Mouse (Mus musculus) neural tube, embryonic 15.5 days (tissue): ENCODE results near the gene Mettl16. TPM values are rescaled to one million over a fixed set of nuclear protein-coding genes. Genes with fewer than 3 reads are reported as not detected.

Source experiments
- ATAC-seq: fragments of 200-750 bp; cut with Nextera tagmentation; 2 replicates; pipeline ENCODE4 v1.8.0; 2017; ENCODE audit warnings: mild to moderate bottlenecking, moderate TSS enrichment, moderate library complexity; ENCODE audit not compliant: low FRiP score
- H3K27ac ChIP-seq: fragments of 300-500 bp; sonication (generic); replicated peaks from 2 replicates; pipeline ENCODE4 v1.5.1; 2015; ENCODE audit warnings: mild to moderate bottlenecking, inconsistent platforms
- H3K27me3 ChIP-seq: fragments of 300-500 bp; sonication (generic); replicated peaks from 2 replicates; pipeline ENCODE4 v1.6.1; 2015; ENCODE audit warnings: inconsistent platforms
- H3K36me3 ChIP-seq: fragments of 300-500 bp; sonication (generic); 2 replicates; pipeline ENCODE4 v1.6.1; 2015; ENCODE audit warnings: inconsistent platforms
- H3K4me1 ChIP-seq: fragments of 300-500 bp; sonication (generic); 2 replicates; pipeline ENCODE4 v1.6.1; 2015; ENCODE audit warnings: inconsistent platforms
- H3K4me2 ChIP-seq: fragments of 300-500 bp; sonication (generic); 2 replicates; pipeline ENCODE4 v1.6.1; 2015; ENCODE audit warnings: inconsistent platforms, mild to moderate bottlenecking, moderate library complexity
- H3K4me3 ChIP-seq: fragments of 300-500 bp; sonication (generic); replicated peaks from 2 replicates; pipeline ENCODE4 v1.5.1; 2015; ENCODE audit warnings: mild to moderate bottlenecking, inconsistent platforms
- H3K9ac ChIP-seq: fragments of 300-500 bp; sonication (generic); replicated peaks from 2 replicates; pipeline ENCODE4 v1.6.1; 2015; ENCODE audit warnings: mild to moderate bottlenecking, inconsistent platforms
- H3K9me3 ChIP-seq: fragments of 300-500 bp; sonication (generic); replicated peaks from 2 replicates; pipeline ENCODE4 v1.6.1; 2016; ENCODE audit warnings: inconsistent platforms
- WGBS: fragments of 180-500 bp; shearing (Covaris S2); methylation state at CpG from one replicate; pipeline ENCODE4 v1.1.7; 2015; ENCODE audit warnings: mixed read lengths; 5-methylcytosine and 5-hydroxymethylcytosine counted together
- microRNA-seq: library from miRNA; unstranded; fragments of <30 nt; microRNA quantifications from one replicate; pipeline ENCODE4, GENCODE M21; 2017
- polyA plus RNA-seq: library from polyadenylated mRNA; unstranded; fragments of >200 nt; fragmentation: Nextera tagmentation; extraction: Ambion mirVana; gene quantifications from 2 replicates; pipeline ENCODE4 v1.2.1, GENCODE M21; 2015

Mettl16 gene
- polyA plus RNA-seq, 1 experiment from 2014 or later = 45.5 TPM

GRCm38 (mm10) chr11:74865252-74865651, 94.6 kb downstream of the Mettl16 start:
- no peak overlapping the region for H3K27ac ChIP-seq
- no peaks in the 10 kb centered on the region for H3K27me3 ChIP-seq
- H3K9ac ChIP-seq = no peak overlapping the region
- H3K9me3 ChIP-seq = no peaks in the 10 kb centered on the region
- H3K4me1 ChIP-seq = peaks cover 20% of the 10 kb centered on the region
- H3K4me2 ChIP-seq = no peak overlapping the region
- 84% methylated on average over 9 of the region's 9 CpGs for WGBS
- peaks cover 65% of the 10 kb centered on the region for H3K36me3 ChIP-seq
- no peak overlapping the region for H3K4me3 ChIP-seq
- no peak for ATAC-seq

GRCm38 (mm10) chr11:74866640-74867039, 96.0 kb downstream of the Mettl16 start:
- Histone ChIP-seq H3K4me1 (peaks cover 32% of the 10 kb centered on the region), H3K27ac (no peak overlapping the region), H3K9ac (no peak overlapping the region), H3K9me3 (no peaks in the 10 kb centered on the region), H3K4me3 (no peak overlapping the region), H3K27me3 (no peaks in the 10 kb centered on the region), H3K4me2 (no peak overlapping the region), H3K36me3 (peaks cover 55% of the 10 kb centered on the region)
- WGBS = 82% methylated on average over 4 of the region's 4 CpGs
- ATAC-seq = no peak

- H3K9ac ChIP-seq = no peak overlapping the region
- H3K36me3 ChIP-seq = peaks cover 49% of the 10 kb centered on the region
- no peaks in the 10 kb centered on the region for H3K9me3 ChIP-seq
- no peak overlapping the region for H3K4me2 ChIP-seq
- no peak overlapping the region for H3K4me3 ChIP-seq
- ATAC-seq = no peak
- H3K27ac ChIP-seq = no peak overlapping the region
- 88% methylated on average over 2 of the region's 2 CpGs for WGBS
- peaks cover 37% of the 10 kb centered on the region for H3K4me1 ChIP-seq
- H3K27me3 ChIP-seq = no peaks in the 10 kb centered on the region
Observed at GRCm38 (mm10) chr11:74867181-74867580, 96.6 kb downstream of the Mettl16 start.

GRCm38 (mm10) chr11:74868046-74868760, 97.6 kb downstream of the Mettl16 start:
- no peak for ATAC-seq
- H3K36me3 ChIP-seq = peaks cover 40% of the 10 kb centered on the region
- H3K27ac ChIP-seq = no peak overlapping the region
- WGBS = 92% methylated on average over 13 of the region's 13 CpGs
- H3K4me3 ChIP-seq = no peak overlapping the region
- H3K27me3 ChIP-seq = no peaks in the 10 kb centered on the region
- peaks cover 37% of the 10 kb centered on the region for H3K4me1 ChIP-seq
- H3K9ac ChIP-seq = no peak overlapping the region
- no peaks in the 10 kb centered on the region for H3K9me3 ChIP-seq
- H3K4me2 ChIP-seq = no peak overlapping the region

- H3K36me3 ChIP-seq = peaks cover 29% of the 10 kb centered on the region
- H3K4me2 ChIP-seq = peak overlapping the region; percentile 7; the same call in 1 of the 2 replicates
- peaks cover 42% of the 10 kb centered on the region for H3K4me1 ChIP-seq
- WGBS = 49% methylated on average over 6 of the region's 6 CpGs
- no peaks in the 10 kb centered on the region for H3K27me3 ChIP-seq
- peak; percentile 38 for ATAC-seq
- H3K27ac ChIP-seq = peak overlapping the region; percentile 63
- no peaks in the 10 kb centered on the region for H3K9me3 ChIP-seq
- H3K9ac ChIP-seq = no peak overlapping the region
- H3K4me3 ChIP-seq = no peak overlapping the region
Observed at GRCm38 (mm10) chr11:74869603-74870002, 99.0 kb downstream of the Mettl16 start.

GRCm38 (mm10) chr11:74870544-74870943, 99.9 kb downstream of the Mettl16 start:
- peaks cover 20% of the 10 kb centered on the region for H3K36me3 ChIP-seq

GRCm38 (mm10) chr11:74870991-74871622, 100.5 kb downstream of the Mettl16 start:
- WGBS = 12% methylated on average over 12 of the region's 12 CpGs
- Histone ChIP-seq H3K27me3 (no peaks in the 10 kb centered on the region), H3K4me2 (0 out of 2 replicates have a peak overlapping the region, but pooled peaks have one; percentile 9), H3K36me3 (peaks cover 20% of the 10 kb centered on the region), H3K9me3 (no peaks in the 10 kb centered on the region), H3K9ac (no peak overlapping the region), H3K4me3 (no peak overlapping the region), H3K27ac (peak overlapping the region; percentile 23), H3K4me1 (peaks cover 51% of the 10 kb centered on the region)
- no peak for ATAC-seq

More at GRCm38 (mm10) chr11:74870544-74870943, 99.9 kb downstream of the Mettl16 start:
- Histone ChIP-seq H3K4me2 (no peak overlapping the region), H3K27ac (peak overlapping the region; percentile 23), H3K4me1 (peaks cover 47% of the 10 kb centered on the region), H3K9me3 (no peaks in the 10 kb centered on the region), H3K4me3 (no peak overlapping the region), H3K27me3 (no peaks in the 10 kb centered on the region), H3K9ac (no peak overlapping the region)
- ATAC-seq = no peak
- 67% methylated on average over 4 of the region's 4 CpGs for whole genome bisulfite sequencing

- Histone ChIP-seq H3K9me3 (no peaks in the 10 kb centered on the region), H3K9ac (no peak overlapping the region), H3K4me2 (no peak overlapping the region), H3K4me3 (no peak overlapping the region), H3K27me3 (no peaks in the 10 kb centered on the region), H3K27ac (no peak overlapping the region), H3K4me1 (peaks cover 56% of the 10 kb centered on the region), H3K36me3 (no peaks in the 10 kb centered on the region)
- 67% methylated on average over 3 of the region's 3 CpGs for WGBS
- no peak for ATAC-seq
Observed at GRCm38 (mm10) chr11:74874630-74875029, 104.0 kb downstream of the Mettl16 start.

GRCm38 (mm10) chr11:74876801-74877200, 106.2 kb downstream of the Mettl16 start:
- Histone ChIP-seq H3K36me3 (no peaks in the 10 kb centered on the region), H3K9me3 (no peaks in the 10 kb centered on the region), H3K9ac (no peak overlapping the region; the same call in 1 of the 2 replicates), H3K4me3 (peak overlapping the region; percentile 23), H3K27ac (peak overlapping the region; percentile 84), H3K27me3 (no peaks in the 10 kb centered on the region), H3K4me2 (peak overlapping the region; percentile 46), H3K4me1 (peaks cover 38% of the 10 kb centered on the region)
- ATAC-seq = peak; percentile 78
- 3% methylated on average over 9 of the region's 9 CpGs for WGBS

Small RNA genes within 50 kb of the gene (microRNA-seq; reads per million reads assigned to microRNA genes)
- 0.69 reads per million for gene Mir6926

Other genes starting within 250 kb of the Mettl16 start
- gene Rap1gap2, start 159.9 kb upstream of the Mettl16 start, polyA plus RNA-seq = 13.1 and 13.7 TPM in 2 replicates
- gene Ccdc92b, start 151.2 kb upstream of the Mettl16 start, polyA plus RNA-seq = 2.4 and 3.6 TPM in 2 replicates
- gene Cluh, start 121.3 kb upstream of the Mettl16 start, polyA plus RNA-seq = 18.9 and 22.4 TPM in 2 replicates
- 54.9 and 55.3 TPM in 2 replicates for gene Pafah1b1, start 46.2 kb upstream of the Mettl16 start, polyA plus RNA-seq
- 7.0 and 7.3 TPM in 2 replicates for gene Mnt, start 60.1 kb downstream of the Mettl16 start, polyA plus RNA-seq
- 24.1 and 27.3 TPM in 2 replicates for gene Sgsm2, start 126.2 kb downstream of the Mettl16 start, polyA plus RNA-seq
- gene Tsr1, start 127.2 kb downstream of the Mettl16 start, polyA plus RNA-seq = 28.1 and 32.8 TPM in 2 replicates
- gene Smg6, start 155.0 kb downstream of the Mettl16 start, polyA plus RNA-seq = 13.3 and 14.3 TPM in 2 replicates
- 38.0 and 38.1 TPM in 2 replicates for gene Srr, start 155.1 kb downstream of the Mettl16 start, polyA plus RNA-seq